Mouse (Mus musculus): ENCODE measurements at regions not wholly inside any gene's neighbourhood (a gene's known extent, or its start where the extent isn't known, plus 50 kb on each side); places are given as distances from the start of the nearest gene placed in this dataset.
A peak's percentile ranks its signal among the peaks of the same experiment; 100 is the strongest.
"Not testable (repeated sequence)": the region's sequence is repeated elsewhere in the genome, so short reads cannot be mapped to it uniquely, and the experiment has no call there.

GRCm38 (mm10) chrX:95366995-95367394 lies 77.7 kb downstream of the Amer1 start:
- intact Hi-C loops (cut with DNase I) = no loop called here
- peak; percentile 2 to 6 for DNase-seq (ENCODE audit: low spot score in 2 of 2)

- intact Hi-C loops (cut with DNase I); DNase-seq (ENCODE audit: low spot score in 2 of 2): not testable (repeated sequence)
Observed at GRCm38 (mm10) chrX:95365326-95365725, 79.3 kb downstream of the Amer1 start.

GRCm38 (mm10) chrX:95359053-95359452 lies 85.6 kb downstream of the Amer1 start:
- peak; percentile 24 to 48 for DNase-seq (ENCODE audit: low spot score in 2 of 2)
- intact Hi-C loops (cut with DNase I) = no loop called here
